Mouse (Mus musculus): ENCODE results near the gene Gpr161.
A peak's percentile ranks its signal among the peaks of the same experiment; 100 is the strongest.

Gpr161 gene

DNA sequence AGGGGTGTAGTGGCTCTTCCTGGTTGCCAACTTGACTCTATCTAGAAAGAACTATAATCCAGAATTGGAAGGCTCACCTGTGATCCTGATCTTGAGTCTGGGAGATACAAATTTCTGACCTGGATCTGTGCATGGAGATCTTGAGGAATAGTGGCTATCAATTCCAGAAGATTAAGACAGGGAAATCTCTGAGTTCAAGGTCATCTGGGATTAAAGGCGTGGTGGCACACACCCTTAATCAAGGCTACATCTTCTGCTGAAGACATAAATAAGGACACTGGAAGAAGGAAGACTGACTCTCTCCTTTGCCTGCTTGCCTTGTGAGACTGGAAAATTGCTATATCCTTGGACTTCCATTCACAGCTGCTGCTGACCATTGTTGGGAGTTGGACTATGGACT lies at the start of gene Gpr161:
Gene Gpr161 (plus strand): TSS at position 301 of the 400 bp plus-strand sequence.
- no peak for DNase-seq

DNA sequence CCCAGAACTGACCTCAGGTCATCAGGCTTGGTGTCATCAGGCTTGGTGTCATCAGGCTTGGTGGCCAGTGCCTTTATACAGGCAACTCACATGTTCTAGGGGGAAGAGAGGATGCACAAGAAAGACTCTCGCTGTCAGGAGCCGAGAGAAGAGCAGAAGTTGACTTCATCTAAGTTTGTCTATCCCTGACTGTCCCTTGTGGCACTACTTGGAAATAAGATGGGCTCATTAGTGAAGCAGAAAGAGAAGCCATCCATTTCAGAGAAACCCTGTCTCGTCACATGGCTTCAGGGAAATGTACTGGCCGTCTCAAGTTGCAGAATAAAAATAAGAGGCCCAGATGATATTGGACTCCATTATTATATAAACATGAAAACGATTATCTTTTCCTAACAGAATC lies 49.0 kb upstream of the Gpr161 start:
- DNase-seq, result no peak

DNA sequence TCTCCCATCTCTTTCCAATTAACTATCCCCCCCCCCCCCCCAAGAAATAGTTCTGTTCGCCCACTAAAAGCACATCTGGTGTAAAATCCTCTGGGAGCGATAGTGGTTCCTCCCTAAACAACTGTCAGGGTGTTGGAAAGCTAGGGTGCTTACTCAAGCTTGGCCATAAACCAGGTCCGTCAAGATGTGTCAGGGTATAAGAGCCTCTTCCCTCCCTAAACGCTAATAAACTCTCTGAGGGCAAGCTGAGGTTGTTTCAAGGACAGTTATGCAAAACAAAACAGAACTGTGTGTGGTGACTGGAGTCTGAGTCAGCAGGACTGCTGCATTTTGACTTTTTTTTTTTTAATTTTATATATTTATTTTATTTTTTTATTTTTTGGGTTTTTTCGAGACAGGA lies 48.5 kb upstream of the Gpr161 start:
- no peak for DNase-seq

DNA sequence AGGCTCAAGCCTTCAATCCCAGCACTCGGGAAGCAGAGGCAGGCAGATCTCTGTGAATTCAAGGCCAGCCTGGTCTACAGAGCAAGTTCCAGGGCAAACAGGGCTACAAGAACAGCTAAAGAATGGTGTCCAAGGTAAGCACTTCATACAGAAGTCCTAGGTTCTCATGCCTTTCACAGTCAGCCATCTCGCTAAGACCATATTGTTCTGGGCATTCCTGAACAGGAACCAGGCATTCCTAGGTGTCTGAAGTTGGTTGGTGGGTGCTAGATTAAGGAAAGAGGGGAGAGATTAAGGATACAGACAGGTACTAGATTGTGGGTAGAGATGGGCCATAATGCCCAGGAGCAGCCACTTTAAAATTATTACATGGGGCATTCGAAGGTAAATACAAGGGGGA lies 47.8 kb upstream of the Gpr161 start:
- no peak for DNase-seq

DNA sequence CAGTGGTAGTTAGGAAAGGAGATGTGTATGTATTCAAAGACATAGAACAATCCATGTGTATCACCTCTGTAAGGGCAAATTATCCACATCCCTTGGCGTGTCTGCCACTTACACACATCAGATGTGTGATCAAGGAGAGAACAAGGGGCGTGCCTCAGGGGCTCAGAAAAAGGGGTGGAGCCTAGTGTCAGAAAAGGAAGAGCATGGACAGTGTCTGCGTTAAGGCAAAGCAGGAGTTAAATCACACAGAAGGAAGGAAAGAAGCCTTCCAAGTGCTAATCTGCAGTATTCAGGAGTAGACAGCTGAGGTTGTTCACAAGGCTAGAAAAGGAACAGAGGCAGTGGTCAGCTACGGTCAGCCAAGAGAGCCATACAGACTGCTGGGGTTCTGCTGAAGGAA lies 46.7 kb upstream of the Gpr161 start:
- no peak for DNase-seq

DNA sequence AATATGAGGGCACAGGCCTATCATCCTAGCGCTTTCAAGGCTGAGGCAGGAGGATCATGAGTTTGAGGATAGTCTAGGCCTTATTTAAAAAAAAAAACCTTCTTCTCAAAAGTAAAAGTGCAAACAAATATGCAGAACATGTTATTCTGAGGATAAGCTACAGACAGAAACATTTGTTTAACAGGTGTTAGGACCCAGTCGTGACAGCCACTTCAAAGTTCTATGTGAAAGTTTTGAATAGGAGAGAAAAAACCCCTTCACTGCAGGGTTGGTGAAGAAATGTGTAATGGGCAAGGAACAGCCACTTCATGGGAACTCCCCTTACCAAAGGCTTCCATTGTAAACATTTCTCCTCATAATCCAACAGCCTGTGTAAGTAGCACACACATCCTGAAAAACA lies 45.0 kb upstream of the Gpr161 start:
- DNase-seq, result no peak

DNA sequence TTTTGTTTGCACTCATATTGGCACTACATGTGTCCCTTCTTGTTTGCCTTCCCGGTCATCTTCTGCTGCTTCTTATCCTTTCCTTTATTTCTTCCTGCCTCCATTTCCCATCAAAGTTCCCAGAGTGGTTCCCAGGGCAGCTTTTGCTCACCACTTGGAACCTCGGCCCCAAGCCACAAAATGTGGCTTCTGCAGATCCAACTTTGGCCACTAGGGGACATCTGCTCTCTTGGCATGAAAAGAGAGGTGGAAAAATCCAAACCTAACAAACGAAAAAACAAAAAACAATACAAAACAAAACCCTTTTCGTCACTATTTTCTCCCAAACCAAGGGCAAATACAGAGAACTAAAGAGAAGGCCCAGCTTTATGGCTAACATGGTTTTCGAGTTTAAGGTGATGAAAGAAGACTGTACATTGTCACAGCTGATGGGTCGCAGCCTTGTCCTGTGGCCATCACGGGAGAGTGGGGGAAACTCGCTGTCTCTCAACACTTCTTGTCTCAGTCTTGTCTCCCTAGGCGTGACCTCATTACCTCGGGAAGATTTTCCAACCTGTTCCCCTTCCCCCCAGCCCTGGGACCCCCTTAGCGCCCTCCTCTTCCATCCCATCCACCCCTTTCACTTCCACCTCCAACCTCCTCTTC lies 43.4 kb upstream of the Gpr161 start:
- peak; percentile 61 to 81 for DNase-seq

DNA sequence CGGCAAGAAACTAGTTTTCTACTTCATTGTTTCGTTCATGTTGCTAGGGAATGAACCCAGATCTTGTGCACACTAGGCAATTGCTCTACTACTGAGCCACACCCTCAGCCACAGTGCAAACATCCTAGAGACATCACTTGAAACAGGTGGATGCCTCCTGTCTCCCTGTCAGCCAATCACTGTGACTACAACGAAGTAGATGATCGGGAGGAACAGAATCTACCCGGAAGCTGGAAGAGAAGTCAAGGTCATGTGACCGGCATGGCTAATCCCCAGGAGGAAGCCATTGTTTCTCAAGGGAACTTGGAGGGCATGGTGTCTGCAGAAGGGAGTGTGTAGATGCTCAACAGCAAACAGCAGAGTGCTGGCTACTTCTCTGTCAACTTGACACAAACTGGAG lies 20.6 kb upstream of the Gpr161 start:
- DNase-seq, result no peak

DNA sequence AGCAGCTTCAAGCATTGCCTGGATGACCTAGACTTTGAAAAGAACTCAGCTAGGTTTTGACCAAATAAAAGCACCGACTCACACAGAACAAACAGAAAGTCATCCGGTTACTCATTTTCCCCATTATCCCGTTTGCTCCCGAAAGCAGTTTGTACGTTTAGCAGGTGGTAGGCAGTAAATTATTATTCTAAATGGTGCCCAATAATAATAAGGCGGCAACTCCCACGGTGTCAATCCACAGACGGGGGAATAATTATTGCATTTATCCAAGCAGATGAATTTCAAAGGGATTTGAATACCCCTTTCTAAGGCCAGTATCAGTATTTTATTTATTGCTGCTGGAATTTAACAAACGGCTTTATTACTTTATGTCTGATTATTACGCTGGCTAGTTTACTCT lies 14.8 kb upstream of the Gpr161 start:
- no peak for DNase-seq

DNA sequence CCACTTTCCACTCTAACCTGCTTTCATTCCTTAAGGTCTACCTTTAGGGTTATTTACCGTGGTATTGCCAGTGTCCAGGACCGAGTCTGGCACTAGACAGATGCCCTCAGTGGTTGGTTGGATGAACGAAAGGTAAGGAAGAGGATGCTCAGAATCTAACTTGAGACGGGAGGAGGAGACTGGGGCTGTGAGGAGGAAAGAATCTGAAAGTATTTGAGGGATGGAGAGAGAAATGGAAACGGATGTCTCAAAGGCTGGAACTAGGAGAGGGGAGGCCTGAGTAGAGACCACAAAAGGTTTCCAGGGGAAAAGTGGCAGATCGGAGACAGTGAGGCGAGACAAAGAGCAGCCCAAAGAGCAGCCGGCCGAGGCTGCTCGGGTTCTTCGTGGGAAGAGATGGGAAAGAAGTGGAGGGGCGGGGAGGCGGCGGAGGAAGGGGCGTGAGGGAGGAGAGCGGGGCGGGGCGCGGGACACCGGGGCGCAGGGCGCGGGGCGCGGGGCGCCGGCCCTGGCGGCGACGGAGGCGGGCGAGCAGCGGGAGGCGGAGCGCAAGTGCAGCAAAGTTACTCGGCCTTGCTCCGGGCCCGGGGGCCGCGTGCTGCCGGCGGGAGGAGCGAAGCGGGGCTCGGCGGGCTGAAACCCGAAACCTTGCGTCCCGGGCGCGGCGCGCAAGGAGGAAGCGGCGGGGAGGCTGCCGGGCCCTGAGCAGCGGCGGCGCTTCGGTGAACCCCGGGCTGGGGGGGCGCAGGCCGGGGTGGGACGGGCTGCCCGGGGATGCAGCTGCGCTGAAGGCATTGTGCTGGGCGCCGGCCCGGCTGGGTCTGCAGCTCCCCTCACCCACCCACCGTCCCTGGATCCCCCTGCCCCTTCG lies 14.0 kb upstream of the Gpr161 start:
- peak; percentile 60 to 82 for DNase-seq

DNA sequence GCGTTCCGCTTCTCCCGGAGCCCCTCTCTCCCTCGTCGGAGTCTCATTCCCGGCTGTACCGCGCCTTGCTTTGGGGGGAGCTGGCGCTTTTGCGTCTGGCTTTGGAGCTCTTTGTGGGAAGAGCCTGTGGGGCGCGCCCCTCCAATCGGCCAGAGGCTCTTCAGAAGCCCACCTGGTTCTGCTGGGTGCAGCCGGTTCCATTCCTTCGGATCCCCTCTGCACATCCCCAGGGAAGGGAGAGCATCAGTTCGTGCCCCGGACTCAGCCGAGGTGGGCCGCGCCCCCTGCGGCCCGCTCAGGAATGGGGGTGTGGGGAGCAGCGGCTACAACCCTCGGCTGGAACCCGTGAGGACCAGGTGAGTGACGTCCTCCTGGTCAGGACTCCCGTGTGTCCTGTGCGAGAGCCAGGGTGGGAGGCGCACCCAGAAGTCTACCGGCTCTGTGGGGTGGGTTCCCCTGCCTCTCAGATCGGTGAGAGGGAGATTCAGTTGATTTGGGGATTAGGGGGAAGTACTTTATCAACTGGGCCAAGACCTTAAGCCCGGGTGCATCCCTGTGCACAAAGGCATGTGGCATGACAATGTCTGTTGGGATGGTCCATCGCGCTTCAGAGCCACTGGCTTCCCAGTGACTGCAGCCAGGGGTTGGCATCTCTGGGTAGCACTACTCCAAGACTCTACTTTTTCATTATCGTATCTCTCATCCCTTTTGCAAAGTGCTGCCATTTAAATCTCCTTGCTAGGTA lies 13.2 kb upstream of the Gpr161 start:
- DNase-seq, result no peak

DNA sequence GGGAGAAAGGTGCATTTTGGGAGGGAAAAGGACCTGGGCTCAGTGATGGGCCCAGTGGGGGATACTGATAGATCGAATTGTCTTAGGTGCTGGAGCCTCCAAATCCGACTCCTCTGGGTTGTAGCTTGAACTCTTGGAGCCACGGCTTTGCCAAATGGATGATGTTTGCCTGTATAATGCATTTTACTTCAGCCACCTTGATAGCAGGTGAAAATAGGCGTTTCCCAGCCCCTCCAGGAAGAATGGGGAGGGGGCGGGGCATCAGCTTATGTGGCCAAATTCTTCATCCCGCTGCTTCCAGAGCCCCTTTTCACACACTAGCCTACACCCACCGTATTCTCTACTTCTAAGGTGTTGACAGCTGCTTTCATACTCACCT lies 12.6 kb upstream of the Gpr161 start:
- no peak for DNase-seq

DNA sequence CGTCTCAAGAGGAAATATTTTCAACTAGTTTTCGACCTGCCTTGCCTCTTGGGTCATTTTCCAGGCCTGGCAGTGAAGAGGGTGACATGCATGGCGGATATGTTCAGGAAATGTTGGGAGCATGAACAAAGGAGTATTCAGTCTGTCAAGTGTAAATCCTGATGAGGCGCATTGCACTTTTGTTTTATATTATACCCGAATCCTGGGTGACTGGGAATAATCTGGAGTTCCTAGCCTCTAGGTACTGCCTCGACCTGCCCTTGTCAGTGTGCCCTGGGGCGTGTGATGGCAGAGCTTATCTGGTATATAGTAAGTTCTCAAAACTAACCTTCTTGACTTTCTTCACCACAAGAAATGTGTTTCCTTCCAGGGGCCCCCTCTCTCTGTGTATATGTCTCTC lies 11.5 kb upstream of the Gpr161 start:
- DNase-seq, result no peak

DNA sequence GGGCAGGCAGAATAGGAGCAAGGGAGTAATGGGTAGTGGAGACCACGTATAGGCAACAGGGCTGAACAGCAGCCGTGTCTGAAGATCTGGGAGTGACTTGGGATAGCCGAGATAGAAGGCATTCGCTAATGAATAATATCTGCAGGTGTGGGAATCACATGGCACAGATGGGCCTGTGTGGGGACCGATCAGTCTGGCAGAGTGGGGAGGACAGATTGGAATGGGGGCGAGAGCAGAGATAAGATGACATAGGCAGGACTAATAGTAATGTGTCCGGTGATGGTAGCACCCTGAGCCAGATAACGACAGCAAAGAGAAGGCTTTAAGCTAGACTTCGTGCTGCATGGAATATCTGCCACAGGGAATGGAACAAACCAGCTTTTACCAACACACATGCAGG lies 7.4 kb upstream of the Gpr161 start:
- DNase-seq, result no peak

DNA sequence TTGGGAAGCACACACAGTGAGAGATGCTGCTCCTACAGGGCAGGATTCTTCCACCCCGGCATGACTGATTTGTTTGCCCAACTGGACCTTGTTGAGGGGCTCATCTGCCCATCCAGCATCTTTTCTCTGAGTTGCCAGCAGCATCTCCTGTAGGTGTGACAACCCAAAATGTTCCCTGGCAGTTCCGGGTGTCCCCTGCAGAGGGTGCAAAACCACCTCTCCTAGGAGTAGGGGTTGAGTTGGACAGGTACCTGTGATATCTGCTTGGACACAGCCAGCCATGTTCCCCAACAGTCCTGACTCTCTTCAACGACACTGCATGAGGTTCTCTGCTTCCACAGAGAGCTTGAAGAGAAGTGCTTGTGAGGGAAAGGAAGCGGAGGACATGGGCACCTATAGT lies 5.8 kb upstream of the Gpr161 start:
- peak in 1 of 2 experiments; percentile 52 for DNase-seq

DNA sequence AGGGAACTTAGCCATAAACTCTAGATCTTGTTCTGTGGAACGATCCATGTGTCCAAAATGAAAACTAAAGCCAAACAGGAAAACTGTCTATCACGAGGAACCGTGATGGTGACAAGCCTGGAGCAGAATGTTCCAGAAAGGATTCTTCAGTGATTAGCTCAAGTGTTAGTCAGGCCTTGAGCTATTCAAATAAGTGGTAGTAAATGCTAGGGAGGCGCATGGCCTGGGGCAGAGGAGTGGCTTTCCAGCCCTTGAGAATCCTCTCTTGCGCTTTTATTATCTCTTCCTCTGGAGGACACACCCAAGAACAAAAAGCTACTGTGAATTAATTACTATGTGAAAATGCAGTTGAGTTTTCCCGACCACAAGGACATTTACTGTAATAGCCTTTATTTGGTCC lies 4.0 kb upstream of the Gpr161 start:
- DNase-seq, result no peak

DNA sequence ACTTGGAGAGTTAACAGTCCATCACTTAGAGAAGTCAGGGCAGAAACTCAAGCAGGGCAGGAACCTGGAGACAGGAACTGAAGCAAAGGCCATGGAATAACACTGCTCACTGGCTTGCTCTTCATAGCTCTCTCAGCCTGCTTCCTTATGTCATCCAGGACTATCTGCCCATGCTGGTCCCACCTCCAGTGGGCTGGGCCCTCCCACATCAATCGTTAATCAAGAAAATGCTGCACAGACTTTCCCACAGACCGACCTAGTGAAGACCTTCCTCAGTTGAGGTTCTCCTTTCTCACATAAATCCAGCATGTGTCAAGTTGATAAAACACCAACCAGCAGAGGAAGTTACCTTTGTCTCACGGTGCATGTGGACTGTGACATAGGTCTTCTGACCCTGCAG lies 5.5 kb downstream of the Gpr161 start:
- no peak for DNase-seq

DNA sequence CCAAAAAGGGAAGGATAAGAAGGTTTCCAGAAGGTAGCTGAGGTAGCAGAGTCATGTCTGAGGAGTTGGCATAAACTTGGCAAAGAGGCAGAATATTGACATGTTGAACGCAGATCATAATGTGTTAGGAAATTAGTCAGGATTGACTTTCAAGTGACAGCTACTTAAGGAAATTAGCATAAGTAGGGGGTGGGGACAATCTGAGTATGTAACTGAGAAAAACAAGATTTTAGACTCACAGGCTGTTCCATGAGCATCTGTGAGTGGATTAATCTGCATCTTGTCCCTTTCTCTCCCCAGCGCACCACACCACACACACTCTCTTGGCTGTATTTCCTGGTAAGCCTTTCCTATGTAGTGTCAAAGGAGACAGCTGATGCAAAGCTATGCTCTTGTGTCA lies 6.0 kb downstream of the Gpr161 start:
- DNase-seq, result no peak

DNA sequence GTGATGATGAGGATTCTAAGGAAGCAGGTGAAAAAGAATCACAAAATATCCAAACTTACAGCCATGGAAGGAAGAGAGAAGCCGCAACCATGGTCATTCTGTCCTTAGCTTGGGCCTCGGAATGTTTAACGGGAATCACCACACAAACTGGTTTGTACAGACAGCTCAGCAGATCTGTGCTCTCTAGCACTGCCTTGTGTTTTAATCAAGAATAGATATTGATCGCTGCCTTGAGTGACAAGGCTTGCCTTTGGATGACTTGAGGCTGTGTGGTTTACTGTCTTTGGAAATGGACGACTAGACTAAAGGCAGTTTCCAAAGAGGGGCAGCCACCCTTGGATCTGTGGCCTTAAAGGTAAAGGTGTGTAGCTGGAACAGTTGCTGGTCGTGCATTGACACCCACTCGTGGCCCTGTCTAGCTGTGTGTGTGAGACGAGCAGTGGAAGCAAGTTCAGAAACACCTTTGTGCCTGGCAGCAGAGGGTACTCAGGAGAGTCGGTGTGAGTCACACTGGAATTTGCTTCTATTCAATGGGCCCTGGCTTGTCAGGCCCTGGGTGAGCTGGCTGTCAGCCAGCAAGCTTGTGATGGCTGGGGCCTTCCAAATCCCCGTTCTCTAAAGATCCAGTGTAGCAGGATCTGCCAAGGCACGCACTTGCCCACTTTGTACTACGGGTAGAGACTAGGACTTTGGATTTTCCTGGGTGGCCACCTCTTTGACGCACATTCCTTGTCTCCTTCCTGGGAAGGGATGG lies 7.0 kb downstream of the Gpr161 start:
- peak; percentile 70 to 85 for DNase-seq

DNA sequence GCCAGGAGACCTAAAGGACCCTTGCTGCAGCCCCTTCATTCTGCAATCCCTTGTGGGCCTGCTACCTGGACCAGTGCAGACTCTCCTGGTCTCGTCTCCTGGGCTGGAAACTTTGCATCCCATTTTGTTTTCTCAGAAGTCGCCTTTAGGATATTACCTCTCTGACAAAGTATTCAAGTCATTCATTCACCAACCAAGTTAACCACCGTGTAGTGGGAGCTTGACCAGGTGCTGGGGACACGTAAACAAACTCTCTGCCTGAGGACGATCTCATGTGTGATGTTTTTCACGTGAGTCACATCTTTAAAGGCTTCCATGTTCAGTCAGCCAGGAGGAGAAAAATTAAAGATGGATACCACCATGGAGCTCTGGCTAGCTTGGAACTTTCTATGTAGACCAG lies 7.6 kb downstream of the Gpr161 start:
- no peak for DNase-seq

DNA sequence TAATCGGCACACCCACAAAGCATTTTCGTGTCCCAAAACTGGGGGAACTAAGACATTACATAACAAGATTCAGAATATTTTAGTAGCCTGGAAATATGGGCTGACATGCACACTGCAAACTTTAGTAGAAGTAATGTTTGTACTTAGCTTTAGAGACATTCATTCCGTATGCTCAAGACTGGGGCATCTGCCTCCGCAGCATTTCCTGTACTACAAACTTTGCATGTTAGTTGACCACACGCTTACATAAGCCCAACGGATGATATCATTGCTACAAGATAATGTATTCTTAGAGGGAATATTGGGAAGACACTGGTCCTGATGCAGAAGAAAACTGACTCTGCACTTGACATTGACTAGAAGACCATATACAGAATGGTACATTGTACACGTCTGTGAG lies 8.8 kb downstream of the Gpr161 start:
- no peak for DNase-seq

DNA sequence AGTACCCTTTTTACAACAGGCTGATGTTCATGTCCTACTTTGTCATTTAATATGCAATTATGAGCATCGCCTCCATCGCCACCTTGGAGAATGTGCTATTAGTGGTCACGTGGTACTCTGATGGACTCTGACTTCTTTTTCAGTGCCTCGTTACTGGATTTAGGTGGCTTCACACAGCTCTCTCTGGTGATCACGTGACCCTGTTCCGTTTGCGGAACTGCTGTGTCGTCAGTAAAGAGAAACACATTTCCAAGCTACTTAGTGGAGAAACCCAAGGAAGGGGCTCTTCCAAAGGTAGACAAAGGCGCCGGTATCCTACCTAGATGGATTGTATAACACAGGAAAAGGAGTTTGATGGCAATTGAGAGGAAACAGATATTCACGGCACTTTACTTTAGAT lies 12.6 kb downstream of the Gpr161 start:
- no peak for DNase-seq

DNA sequence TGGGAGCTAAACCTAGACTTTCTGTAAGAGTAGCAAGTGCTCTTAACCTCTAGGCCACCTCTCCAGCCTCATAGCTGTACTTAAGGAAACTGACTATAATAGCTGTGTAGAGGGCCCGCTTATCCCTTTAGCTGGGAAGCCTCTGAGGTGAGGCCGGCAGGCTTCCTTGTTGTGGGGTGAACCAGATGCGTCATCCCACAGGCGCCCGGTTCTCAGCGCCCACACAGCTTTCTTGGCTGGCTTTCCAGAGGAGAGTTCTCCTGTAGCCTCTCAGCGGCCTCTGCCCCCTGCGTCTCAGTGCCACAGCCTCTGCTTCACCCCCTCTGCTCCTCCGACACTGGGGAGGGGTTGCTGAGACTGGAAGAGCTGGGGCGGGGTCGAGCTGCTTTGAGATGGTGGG lies 20.8 kb downstream of the Gpr161 start:
- no peak for DNase-seq
